Mouse (Mus musculus) embryonic facial prominence, embryonic 14.5 days (tissue): ENCODE measurements around the gene Enpp7. TPM values are rescaled to one million over a fixed set of nuclear protein-coding genes. Genes with fewer than 3 reads are reported as not detected.
A peak's percentile ranks its signal among the peaks of the same experiment; 100 is the strongest.

Experiments used
- ATAC-seq: fragments of 200-750 bp; cut with Nextera tagmentation; 2 replicates; pipeline ENCODE4 v1.8.0; 2017; ENCODE audit warnings: low read depth, moderate number of reproducible peaks, moderate TSS enrichment
- DNase-seq: peaks from one replicate; pipeline ENCODE4 v3.0.0-alpha.2; 2015; ENCODE audit warnings: low spot score
- H3K27ac ChIP-seq: fragments of 300-500 bp; sonication (generic); replicated peaks from 2 replicates; pipeline ENCODE4 v1.5.1; 2014; ENCODE audit warnings: low read depth, mild to moderate bottlenecking, low read length, moderate library complexity
- H3K27me3 ChIP-seq: fragments of 300-500 bp; sonication (generic); replicated peaks from 2 replicates; pipeline ENCODE4 v1.6.1; 2014; ENCODE audit warnings: low read length; ENCODE audit not compliant: control insufficient read depth, insufficient read depth
- H3K36me3 ChIP-seq: fragments of 300-500 bp; sonication (generic); 2 replicates; pipeline ENCODE4 v1.6.1; 2014; ENCODE audit warnings: low read length, mixed read lengths; ENCODE audit not compliant: control insufficient read depth, insufficient read depth
- H3K4me1 ChIP-seq: fragments of 300-500 bp; sonication (generic); 2 replicates; pipeline ENCODE4 v1.6.1; 2014; ENCODE audit warnings: antibody characterized with exemption, low read length; ENCODE audit not compliant: control insufficient read depth, insufficient read depth
- H3K4me2 ChIP-seq: fragments of 300-500 bp; sonication (generic); 2 replicates; pipeline ENCODE4 v1.6.1; 2014; ENCODE audit warnings: low read depth, mild to moderate bottlenecking, low read length, moderate library complexity, mixed read lengths
- H3K4me3 ChIP-seq: fragments of 300-500 bp; sonication (generic); 2 replicates; pipeline ENCODE4 v1.5.1; 2014; ENCODE audit warnings: low read depth, mild to moderate bottlenecking, low read length
- H3K9ac ChIP-seq: fragments of 300-500 bp; sonication (generic); 2 replicates; pipeline ENCODE4 v1.6.1; 2014; ENCODE audit warnings: low read depth, mild to moderate bottlenecking, low read length, moderate library complexity, mixed read lengths
- H3K9me3 ChIP-seq: fragments of 300-500 bp; sonication (generic); 2 replicates; pipeline ENCODE4 v1.6.1; 2016; ENCODE audit warnings: low read length; ENCODE audit not compliant: control insufficient read depth
- WGBS: fragments of 180-500 bp; shearing (Covaris S2); extraction: QIAGEN DNeasy Blood & Tissue Kit; methylation state at CpG from one replicate; pipeline ENCODE4 v1.1.7; 2014; 5-methylcytosine and 5-hydroxymethylcytosine counted together
- polyA plus RNA-seq: library from polyadenylated mRNA; unstranded; fragments of >200 nt; fragmentation: Nextera tagmentation; extraction: Ambion mirVana; gene quantifications from 2 replicates; pipeline ENCODE4 v1.2.1, GENCODE M21; 2014

The Enpp7 gene
- polyA plus RNA-seq, 1 experiment from 2014 or later: not detected

GRCm38 (mm10) chr11:118981012-118981776 lies 6.8 kb upstream of the Enpp7 start:
- 61% methylated on average over 18 of the region's 18 CpGs for WGBS
- H3K36me3 ChIP-seq: no peaks in the 10 kb centered on the region
- H3K9ac ChIP-seq: no peak overlapping the region
- no peak overlapping the region for H3K4me2 ChIP-seq
- ATAC-seq (no peak), DNase-seq (no peak)
- no peaks in the 10 kb centered on the region for H3K9me3 ChIP-seq
- H3K4me3 ChIP-seq: no peak overlapping the region
- no peaks in the 10 kb centered on the region; the same call in 1 of the 2 replicates for H3K4me1 ChIP-seq
- peaks cover under 1% of the 10 kb centered on the region; the same call in 1 of the 2 replicates for H3K27me3 ChIP-seq
- H3K27ac ChIP-seq: no peak overlapping the region

GRCm38 (mm10) chr11:118982593-118983113 lies 5.3 kb upstream of the Enpp7 start:
- Histone ChIP-seq H3K4me1 (no peaks in the 10 kb centered on the region), H3K9ac (no peak overlapping the region), H3K27ac (no peak overlapping the region), H3K4me3 (no peak overlapping the region), H3K9me3 (no peaks in the 10 kb centered on the region), H3K27me3 (no peaks in the 10 kb centered on the region), H3K4me2 (no peak overlapping the region), H3K36me3 (no peaks in the 10 kb centered on the region)
- DNase-seq (no peak), ATAC-seq (no peak)
- 63% methylated on average over 11 of the region's 12 CpGs for WGBS

GRCm38 (mm10) chr11:118985571-118985970 lies 2.4 kb upstream of the Enpp7 start:
- WGBS: 27% methylated on average over 5 of the region's 5 CpGs
- H3K4me2 ChIP-seq: no peak overlapping the region
- H3K36me3 ChIP-seq: no peaks in the 10 kb centered on the region
- H3K9me3 ChIP-seq: no peaks in the 10 kb centered on the region
- H3K27me3 ChIP-seq: no peaks in the 10 kb centered on the region
- no peak for DNase-seq
- no peak for ATAC-seq
- H3K4me3 ChIP-seq: no peak overlapping the region
- H3K9ac ChIP-seq: no peak overlapping the region
- H3K4me1 ChIP-seq: no peaks in the 10 kb centered on the region
- H3K27ac ChIP-seq: no peak overlapping the region

- Histone ChIP-seq H3K4me3 (no peak overlapping the region), H3K4me2 (no peak overlapping the region), H3K27ac (no peak overlapping the region), H3K27me3 (no peaks in the 10 kb centered on the region), H3K4me1 (peaks cover 5% of the 10 kb centered on the region; the same call in 1 of the 2 replicates), H3K9me3 (no peaks in the 10 kb centered on the region), H3K9ac (no peak overlapping the region), H3K36me3 (no peaks in the 10 kb centered on the region)
- WGBS: 59% methylated on average over 3 of the region's 3 CpGs
- ATAC-seq (no peak), DNase-seq (no peak)
These were observed 4.8 kb downstream of the Enpp7 start for GRCm38 (mm10) chr11:118992781-118993180.

GRCm38 (mm10) chr11:118995448-118995847 lies 7.5 kb downstream of the Enpp7 start:
- Histone ChIP-seq H3K4me1 (peaks cover 11% of the 10 kb centered on the region; the same call in 1 of the 2 replicates), H3K4me2 (no peak overlapping the region), H3K9ac (0 out of 2 replicates have a peak overlapping the region, but pooled peaks have one; percentile 16), H3K27me3 (peaks cover 14% of the 10 kb centered on the region), H3K36me3 (no peaks in the 10 kb centered on the region), H3K9me3 (no peaks in the 10 kb centered on the region), H3K27ac (no peak overlapping the region), H3K4me3 (no peak overlapping the region)
- ATAC-seq (no peak), DNase-seq (peak; percentile 35)
- WGBS: 26% methylated on average over 4 of the region's 4 CpGs

GRCm38 (mm10) chr11:118997182-118997581 lies 9.2 kb downstream of the Enpp7 start:
- WGBS: 75% methylated on average over 3 of the region's 3 CpGs
- Histone ChIP-seq H3K4me2 (no peak overlapping the region), H3K4me3 (no peak overlapping the region), H3K4me1 (peaks cover 11% of the 10 kb centered on the region; the same call in 1 of the 2 replicates), H3K27ac (no peak overlapping the region), H3K9ac (no peak overlapping the region), H3K36me3 (no peaks in the 10 kb centered on the region), H3K9me3 (no peaks in the 10 kb centered on the region), H3K27me3 (peaks cover 14% of the 10 kb centered on the region)
- ATAC-seq (no peak), DNase-seq (no peak)

GRCm38 (mm10) chr11:118998540-118999265 lies 10.7 kb downstream of the Enpp7 start:
- DNase-seq: peak; percentile 92
- Histone ChIP-seq H3K4me3 (peak overlapping the region; percentile 28), H3K4me2 (peak overlapping the region; percentile 53), H3K9me3 (no peaks in the 10 kb centered on the region), H3K4me1 (peaks cover 11% of the 10 kb centered on the region; the same call in 1 of the 2 replicates), H3K27me3 (peaks cover 14% of the 10 kb centered on the region), H3K9ac (peak overlapping the region; percentile 1; the same call in 1 of the 2 replicates), H3K27ac (no peak overlapping the region), H3K36me3 (no peaks in the 10 kb centered on the region)
- WGBS: 8% methylated on average over 29 of the region's 30 CpGs
- ATAC-seq: peak; percentile 81

- Histone ChIP-seq H3K27ac (no peak overlapping the region), H3K9me3 (no peaks in the 10 kb centered on the region), H3K4me3 (no peak overlapping the region), H3K4me1 (peaks cover 11% of the 10 kb centered on the region; the same call in 1 of the 2 replicates), H3K4me2 (peak overlapping the region; percentile 53), H3K36me3 (no peaks in the 10 kb centered on the region), H3K27me3 (peaks cover 14% of the 10 kb centered on the region), H3K9ac (0 out of 2 replicates have a peak overlapping the region, but pooled peaks have one; percentile 1)
- DNase-seq: peak; percentile 42
- ATAC-seq: no peak
- 5% methylated on average over 23 of the region's 26 CpGs for WGBS
These were observed 11.4 kb downstream of the Enpp7 start for GRCm38 (mm10) chr11:118999361-118999804.
